Mouse (Mus musculus) G1E (cell line): ENCODE data around the gene Mical3.

Source experiments
- CTCF ChIP-seq: IDR thresholded peaks from 2 replicates; pipeline ENCODE4 v1.5.1; 2012; ENCODE audit warnings: low read depth, low read length, inconsistent platforms, mixed read lengths
- GATA1 ChIP-seq: IDR thresholded peaks from 2 replicates; pipeline ENCODE4 v1.6.1; 2012; ENCODE audit warnings: borderline replicate concordance, low read length, inconsistent platforms, mixed read lengths
- GATA2 ChIP-seq: IDR thresholded peaks from 2 replicates; pipeline ENCODE4 v1.6.1; 2012; ENCODE audit warnings: low read depth, low read length, inconsistent platforms, borderline replicate concordance
- TAL1 ChIP-seq: conservative IDR thresholded peaks from 2 replicates; pipeline ENCODE4 v1.6.1; 2012; ENCODE audit warnings: low read depth, low read length, inconsistent platforms, mixed read lengths

DNA sequence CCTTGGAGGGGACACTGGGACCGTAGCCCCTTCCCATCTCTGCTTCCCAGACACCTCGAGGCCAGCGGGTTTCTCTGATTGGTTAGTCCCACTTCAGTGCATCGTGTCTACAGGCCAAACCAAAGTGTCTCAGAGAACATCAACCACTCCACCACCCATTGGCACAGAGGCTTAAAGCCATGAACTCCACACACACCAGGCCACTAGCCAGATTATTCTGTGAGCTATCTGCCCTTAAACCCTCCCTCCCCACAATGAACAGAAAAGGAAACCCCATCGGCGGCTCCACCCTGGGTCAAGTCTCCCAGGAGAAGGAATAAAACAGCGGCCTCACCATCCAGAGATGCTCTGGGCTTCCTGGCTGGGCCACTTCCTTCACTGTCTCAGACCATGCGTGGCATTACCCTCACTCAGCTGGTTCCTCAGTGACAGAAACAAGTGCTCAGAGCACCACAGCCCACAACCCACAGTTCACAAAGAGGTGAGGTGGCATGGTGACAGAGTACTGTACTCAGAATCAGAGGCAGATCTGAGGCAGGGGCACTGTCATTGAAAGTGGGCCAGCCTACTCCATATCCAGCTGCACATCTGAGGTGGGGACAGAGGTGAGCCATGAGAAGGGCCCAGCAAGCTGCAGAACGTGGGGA is 60.1 kb downstream of the Mical3 start:
- TF ChIP-seq CTCF (no peak), GATA2 (no peak), GATA1 (no peak), TAL1 (no peak)
